Mouse (Mus musculus): ENCODE measurements around the gene Arid3c. TPM values are rescaled to one million over a fixed set of nuclear protein-coding genes. Genes with fewer than 3 reads are reported as not detected.
"Not testable (repeated sequence)": the region's sequence is repeated elsewhere in the genome, so short reads cannot be mapped to it uniquely, and the experiment has no call there.

Gene Arid3c
- not detected for total RNA-seq (2021)

DNA sequence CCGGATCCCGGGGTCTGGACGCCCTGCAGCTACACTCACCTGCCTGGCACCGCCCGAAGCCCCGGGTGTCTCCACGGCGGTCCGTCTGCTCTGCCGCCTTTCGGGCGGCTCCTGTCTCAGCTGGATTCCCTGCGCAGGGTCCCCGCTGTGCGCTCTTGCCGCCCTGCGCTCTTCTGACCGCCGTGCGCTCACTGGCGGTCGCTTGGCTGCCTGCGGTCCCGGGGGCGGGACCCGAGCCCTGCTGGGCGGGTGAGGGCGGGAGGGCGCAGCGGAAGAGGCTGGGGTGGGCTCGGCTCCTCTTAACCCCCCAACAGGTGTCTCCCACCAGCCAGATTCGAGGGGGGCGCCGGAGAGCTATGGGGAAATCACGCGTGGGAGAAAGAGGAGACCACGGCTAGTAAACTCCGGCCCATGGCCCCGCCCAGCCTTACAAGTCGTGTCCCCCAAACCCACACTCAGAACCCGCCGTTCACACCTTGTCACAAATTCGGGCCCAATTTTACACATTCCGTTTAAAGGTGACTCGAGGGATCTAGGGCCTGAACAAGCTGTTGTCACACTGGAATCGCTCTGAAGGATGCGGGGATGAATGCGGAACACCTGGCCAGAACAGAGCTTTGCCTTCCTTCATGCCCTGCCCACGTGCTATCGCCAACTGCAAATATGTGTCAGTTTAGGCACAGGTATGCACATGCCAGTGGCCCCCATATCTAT lies at the start of gene Arid3c:
Gene Arid3c (minus strand): TSS at position 91 of the 714 bp plus-strand sequence.
- DNase-seq: no peak
- intact Hi-C loops (cut with DNase I): no loop called here

DNA sequence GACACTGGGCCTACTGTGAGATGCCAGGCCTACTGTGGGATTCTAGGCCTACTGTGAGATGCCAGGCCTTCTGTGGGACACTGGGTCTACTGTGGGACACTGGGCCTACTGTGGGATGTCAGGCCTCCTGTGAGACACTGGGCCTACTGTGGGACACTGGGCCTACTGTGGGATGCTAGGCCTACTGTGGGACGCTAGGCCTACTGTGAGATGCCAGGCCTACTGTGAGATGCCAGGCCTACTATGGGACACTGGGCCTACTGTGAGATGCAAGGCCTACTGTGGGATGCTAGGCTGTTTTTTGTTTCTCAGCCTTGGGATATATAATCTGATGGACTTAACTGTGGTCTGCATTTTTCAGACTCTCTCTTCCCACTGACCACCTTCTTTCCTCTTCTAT lies 44.9 kb upstream of the Arid3c start:
- intact Hi-C loops (cut with DNase I): loop anchor here (2.0 kb wide), 1 partner anchor 21 kb away; the partner anchor contains the start of gene Galt
- not testable (repeated sequence) for DNase-seq

DNA sequence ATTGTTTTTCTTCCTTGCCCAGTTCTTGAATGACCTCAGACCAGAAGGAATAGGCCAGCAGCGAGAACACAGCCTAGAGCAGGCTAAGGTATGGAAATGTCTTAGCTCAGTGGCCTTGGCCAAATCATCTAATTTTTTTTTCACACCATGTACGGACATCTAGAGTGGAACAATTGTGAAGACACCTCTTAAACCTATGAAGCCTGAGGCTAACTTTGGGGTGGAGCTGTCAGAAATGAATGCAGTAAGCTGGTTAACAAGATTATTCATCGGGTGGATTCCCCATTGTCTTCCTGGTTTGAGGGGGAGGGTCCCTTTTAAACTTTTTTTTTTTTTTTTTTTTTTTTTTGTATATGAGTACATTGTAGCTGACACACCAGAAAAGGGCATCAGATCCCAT lies 43.6 kb upstream of the Arid3c start:
- intact Hi-C loops (cut with DNase I): loop anchor here (2.0 kb wide), 1 partner anchor 20 kb away; the partner anchor contains the start of gene Galt

DNA sequence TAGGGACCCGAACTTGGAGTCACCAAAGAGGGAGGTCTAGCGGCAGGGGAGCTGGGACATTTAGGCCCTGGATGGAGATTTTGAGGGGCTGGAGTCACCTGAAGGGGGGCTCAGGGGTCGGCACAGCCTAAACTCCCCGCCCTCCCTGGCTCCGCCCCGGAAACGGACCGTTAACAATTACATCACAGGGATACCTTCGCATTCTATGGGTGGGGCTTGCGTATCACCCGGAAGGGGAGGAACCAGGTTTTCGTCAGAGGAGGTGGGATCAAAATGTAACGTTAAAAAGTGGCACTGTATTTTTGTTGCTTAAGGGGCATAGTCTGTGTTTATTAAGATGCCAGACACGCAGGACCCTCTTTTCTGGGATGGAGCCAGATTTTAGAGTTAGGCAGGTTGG lies 43.1 kb upstream of the Arid3c start, which contains the start of gene Ccl27a:
Gene Ccl27a (minus strand): TSS at position 246 of the 400 bp plus-strand sequence.
- intact Hi-C loops (cut with DNase I): loop anchor here (2.0 kb wide), 1 partner anchor 19 kb away; the partner anchor contains the start of gene Galt

More for the DNA sequence above, 43.6 kb upstream of the Arid3c start:
- DNase-seq: not testable (repeated sequence)

DNA sequence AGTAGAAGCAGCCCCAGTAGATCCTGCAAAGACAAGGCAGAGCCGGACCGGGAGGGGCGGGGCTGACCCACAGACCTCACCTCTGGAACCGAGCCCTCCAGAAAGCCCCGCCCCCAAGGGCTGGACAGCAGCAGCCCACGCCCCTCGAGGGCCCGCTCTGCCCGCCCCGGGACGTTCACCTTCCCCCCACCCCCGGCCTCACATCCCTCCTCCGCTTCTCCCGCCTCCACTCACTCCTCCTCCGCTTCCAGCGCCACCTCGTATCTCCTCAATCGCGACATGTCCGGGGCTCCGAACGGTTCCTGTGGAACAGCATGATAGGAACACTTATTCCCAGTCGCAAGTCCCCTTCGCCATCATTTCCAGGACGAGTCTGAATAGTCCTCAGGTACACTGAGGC lies 42.6 kb upstream of the Arid3c start:
- intact Hi-C loops (cut with DNase I): not testable (repeated sequence)
- peak; percentile 69 to 70 for DNase-seq

More for the DNA sequence above, 43.1 kb upstream of the Arid3c start, which contains the start of gene Ccl27a:
- peak; percentile 70 to 74 for DNase-seq

DNA sequence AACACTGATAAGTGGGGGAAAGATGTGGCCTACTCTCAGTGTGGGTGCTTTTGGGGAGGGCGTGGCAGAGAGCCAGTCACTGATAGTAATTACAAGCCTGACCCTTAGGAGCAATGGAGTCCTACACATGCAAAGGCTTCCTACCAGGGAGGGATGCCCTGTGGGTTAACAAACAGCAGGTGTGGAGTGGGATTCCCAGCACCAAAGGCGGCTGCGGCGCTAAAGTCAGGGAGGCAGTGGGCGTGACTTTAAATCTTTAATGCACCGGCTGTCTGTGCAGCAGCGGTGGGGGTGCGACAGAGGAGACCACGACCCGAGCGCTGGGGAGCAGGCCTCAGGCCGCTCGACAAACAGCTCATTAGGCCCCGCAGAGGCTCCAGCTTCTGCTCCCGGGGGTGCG lies 42.0 kb upstream of the Arid3c start:
- DNase-seq; intact Hi-C loops (cut with DNase I): not testable (repeated sequence)

DNA sequence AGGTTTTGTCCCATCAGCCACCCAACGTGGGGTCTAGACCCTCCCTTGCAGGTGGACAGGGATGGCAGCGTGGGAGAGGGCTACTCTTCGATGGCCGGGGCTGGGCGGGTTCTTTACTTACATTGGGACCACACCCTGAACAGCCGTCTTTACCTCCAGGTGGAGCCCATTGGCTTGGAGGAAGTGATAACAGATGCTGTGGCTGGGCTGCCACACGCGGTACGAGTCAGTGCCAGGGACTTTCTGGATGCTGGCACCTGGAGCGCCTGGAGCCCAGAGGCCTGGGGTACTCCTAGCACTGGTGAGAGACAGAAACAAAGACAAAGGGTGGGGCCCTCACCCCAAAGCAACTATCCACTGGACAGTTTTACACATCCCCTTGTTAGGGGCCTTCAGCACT lies 36.4 kb upstream of the Arid3c start:
- intact Hi-C loops (cut with DNase I); DNase-seq: not testable (repeated sequence)

DNA sequence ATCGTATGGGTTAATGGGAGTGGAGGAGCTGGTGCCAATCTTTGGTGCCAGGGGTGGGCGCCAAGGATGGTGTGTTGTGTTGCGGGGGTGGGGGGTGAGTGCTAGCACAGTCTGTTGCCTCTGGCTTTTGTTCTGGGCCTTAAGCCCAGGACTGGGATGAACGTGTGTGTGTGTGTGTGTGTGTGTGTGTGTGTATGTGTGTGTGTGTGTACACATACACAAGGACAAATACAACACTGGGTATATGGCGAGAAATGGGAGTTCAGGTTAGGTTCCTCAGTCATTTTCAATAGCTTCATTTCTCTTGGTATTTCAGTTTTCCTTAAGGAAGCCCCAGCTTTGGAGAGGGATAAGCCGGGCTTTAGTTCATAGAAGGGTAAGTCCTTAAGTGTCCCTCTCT lies 32.2 kb upstream of the Arid3c start:
- intact Hi-C loops (cut with DNase I); DNase-seq: not testable (repeated sequence)

DNA sequence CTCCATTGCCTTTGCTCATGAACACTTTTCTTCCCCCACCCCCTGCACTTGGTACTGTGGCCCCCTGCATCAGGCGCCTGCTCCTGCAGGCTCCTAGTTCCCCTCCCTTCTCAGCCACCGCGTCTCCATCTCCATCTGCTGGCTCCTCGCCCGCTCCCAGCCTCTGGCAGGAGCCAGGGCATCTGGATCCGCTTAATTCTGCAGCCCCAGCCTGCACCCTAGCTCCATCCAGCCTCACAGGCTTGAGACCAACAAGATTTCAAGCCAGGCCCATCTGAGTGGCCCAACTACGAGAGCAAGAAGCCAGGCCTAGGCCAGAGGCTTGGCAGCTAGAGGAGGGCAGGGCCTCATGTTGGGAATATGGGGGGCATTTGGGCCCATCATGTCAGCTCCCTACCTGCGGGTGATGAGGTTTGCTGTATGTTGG lies 31.8 kb upstream of the Arid3c start:
- DNase-seq: peak; percentile 69 to 70
- intact Hi-C loops (cut with DNase I): not testable (repeated sequence)

DNA sequence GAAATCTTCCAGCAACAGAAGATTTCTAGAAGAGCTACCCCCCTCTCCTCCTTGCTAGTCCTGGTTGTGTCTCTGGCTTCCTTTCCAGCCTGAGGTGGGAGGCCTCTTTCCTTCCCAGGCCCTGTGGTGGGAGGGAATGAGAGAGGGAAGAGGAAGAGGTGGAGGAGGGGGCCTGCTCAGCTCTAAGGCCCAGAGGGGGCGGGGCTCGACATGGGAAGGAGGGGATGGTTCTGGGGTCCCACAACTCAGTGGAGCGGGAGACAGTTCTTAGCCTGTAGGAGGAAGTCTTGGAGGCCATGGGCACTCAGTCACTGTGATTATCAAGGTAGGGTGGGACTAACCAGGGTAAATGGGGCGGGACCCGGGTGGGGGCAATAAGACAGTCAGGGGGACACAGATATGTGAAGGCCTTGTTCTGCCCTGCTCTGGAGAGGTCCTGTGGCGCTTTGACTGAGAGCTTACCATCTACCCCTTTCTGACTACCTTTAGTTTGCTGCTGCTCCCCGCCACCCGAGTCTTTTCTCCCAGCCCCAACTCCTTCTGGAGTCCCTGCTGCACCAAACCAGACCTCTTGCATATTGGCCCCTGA lies 31.3 kb upstream of the Arid3c start:
- intact Hi-C loops (cut with DNase I): no loop called here
- DNase-seq: no peak

DNA sequence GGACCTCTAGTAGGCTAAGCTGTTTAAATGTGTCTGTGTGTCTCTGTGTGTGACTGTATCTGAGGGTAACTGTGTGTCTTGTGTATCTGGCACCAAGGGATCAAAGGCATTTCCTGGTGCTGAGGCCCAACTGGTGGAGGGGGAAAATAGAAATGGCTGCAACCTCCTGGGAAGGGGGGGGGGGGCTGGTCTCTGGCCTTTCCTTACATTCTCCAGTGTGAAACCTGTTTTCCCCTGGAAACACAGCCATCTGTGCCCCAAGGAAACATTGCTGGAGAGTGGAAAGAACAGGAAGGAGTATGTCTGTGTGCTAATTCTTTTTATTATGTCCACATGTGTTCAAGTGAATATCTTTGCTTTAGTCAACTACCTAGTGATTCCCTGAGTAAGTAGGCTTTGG lies 30.7 kb upstream of the Arid3c start:
- DNase-seq: no peak
- intact Hi-C loops (cut with DNase I): no loop called here

DNA sequence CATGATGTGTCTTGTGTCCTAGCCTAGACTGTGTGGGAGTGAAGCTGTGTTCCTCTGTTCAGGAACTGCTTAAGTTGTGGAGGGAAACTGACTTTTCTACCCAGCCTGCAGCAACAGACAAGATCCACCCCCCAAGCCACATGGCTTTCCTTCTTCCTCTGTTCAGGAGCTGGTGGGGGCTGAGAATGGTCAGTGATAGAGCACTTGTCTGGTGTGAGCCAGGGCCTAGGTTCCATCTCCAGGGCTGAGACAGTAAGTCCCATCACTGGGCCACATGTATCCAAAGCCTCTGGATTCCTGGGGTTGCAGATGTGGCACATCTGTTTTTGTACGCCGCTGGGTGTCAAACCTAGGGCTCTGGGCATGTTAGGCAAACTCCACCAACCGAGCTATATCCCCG lies 30.0 kb upstream of the Arid3c start:
- no peak for DNase-seq
- intact Hi-C loops (cut with DNase I): no loop called here

DNA sequence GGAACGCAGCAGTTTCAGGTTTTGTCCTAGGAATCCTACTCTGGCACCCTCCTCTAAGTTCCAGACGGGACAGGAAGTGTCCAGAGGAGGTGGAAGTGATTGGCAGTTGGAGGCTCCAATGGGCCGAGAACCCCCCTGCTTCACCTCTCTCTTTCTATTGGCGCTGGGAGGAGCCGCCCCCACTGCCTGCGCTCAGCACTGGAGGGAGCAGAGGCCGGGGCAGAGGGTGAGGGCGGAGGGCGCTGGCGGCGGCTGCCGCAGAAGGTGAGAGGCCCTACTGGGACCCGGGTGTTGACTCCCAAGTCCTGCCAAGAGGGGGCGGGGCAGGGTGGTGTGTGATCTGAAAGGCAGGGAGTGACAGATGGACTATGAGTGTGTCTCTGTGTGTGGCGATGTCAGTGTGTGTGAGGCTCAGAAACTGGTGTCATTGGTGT lies 29.4 kb upstream of the Arid3c start:
- intact Hi-C loops (cut with DNase I): no loop called here
- DNase-seq: peak; percentile 90

DNA sequence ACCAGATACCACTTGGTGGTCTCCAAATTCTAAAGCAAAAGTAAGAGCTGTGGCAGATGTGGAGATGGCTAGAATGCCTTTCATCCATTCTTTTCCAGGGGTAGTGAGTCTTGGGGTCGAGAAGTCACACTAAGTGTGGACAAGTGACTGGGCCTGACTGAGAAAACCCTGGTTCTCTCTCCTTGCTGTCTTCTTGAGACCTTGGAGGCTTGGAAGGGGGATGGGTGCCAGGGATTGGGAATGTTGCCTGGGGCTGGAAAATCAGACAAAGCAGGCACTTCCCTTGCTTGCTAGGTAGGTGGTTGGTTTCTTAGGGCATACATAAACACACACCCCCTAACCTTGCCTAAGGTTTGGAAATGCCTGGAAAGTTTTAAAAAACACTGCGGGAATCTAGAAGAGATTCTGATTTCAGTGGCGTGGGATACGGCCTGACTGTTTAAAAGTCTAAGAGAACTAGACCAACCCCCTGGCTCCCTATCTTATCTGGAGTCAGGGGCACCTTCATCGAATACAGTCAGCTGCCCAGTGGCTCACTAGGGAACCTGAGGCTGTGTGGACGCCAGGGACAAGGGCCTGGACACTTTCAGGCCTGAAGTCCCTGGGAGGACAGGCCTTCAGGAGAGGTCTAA lies 28.8 kb upstream of the Arid3c start:
- intact Hi-C loops (cut with DNase I): no loop called here

DNA sequence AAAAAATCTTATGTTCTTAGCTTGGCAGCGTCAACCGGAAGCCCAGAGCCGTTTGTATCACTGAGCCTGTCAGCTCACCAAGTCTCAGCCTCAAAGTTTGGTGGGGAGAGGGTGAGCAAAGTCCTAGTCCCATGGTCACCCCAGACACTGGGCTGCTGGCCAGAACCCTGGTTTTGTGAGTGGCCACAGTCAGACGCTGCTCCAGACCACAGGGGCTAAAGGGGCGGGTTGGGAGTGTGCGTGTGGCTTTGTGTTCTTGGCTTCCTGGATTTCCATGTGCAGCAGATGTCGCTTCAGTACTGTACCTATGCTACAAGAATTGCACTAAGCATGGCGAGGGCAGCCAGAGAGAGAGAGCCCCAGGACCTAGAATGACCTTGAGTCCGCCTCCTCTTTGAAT lies 28.3 kb upstream of the Arid3c start:
- intact Hi-C loops (cut with DNase I): no loop called here
- peak in 1 of 2 experiments; percentile 37 for DNase-seq

More for the DNA sequence above, 28.8 kb upstream of the Arid3c start:
- no peak for DNase-seq

DNA sequence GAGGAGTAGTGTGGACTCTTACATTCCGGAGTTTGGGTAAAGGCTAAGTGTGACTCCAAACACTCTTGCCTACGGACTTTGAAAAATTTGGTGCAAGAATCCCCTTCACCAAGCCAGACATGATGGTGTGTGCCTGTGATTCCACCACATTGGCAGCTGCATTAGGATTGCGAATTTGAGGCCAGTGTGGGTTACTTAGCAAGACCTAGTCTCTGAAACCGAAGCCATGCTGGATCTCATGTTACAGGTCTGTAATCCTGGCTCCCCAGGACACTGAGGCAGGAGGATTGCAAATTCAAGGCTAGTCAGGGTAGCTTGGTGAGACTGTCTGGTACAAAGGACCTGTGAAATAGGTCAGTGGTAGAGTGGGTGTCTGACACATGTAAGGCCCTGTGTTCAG lies 27.8 kb upstream of the Arid3c start:
- intact Hi-C loops (cut with DNase I): no loop called here
- no peak for DNase-seq

DNA sequence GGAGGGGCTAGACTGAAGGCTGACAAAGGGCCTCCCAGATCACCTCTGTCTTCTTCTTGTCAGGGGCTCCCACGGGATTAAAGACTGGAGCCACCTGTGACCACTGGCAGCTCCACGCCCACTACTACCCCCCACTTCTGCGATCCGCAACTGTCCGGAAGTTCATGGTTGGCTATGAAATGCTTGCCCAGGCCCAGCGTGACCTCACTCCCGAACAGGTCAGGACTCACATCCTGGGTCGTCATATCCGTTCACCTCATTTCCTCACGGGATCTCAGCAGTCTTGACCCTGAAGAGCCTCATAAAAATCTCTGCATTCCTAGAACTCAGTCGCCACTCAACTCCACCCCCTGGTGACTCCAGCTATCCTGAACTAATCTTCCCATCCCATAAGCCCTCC lies 27.1 kb upstream of the Arid3c start:
- DNase-seq: no peak
- intact Hi-C loops (cut with DNase I): no loop called here

DNA sequence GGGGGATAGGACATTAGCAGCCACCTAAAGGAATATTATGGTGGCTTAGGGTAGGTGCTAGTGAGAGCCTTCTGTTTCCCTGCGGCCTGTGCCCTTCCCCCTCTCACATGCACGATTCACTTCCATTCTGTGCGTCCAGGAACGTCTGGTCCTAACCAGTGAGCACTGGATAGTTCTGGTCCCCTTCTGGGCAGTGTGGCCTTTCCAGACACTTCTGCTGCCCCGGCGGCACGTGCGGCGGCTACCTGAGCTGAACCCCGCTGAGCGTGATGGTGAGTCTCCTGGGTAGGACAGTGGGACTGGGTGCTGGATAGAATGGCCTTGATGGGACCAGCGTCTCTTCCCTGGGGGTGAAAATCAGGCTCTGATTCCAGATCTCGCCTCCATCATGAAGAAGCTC lies 26.4 kb upstream of the Arid3c start:
- no peak for DNase-seq
- intact Hi-C loops (cut with DNase I): no loop called here

DNA sequence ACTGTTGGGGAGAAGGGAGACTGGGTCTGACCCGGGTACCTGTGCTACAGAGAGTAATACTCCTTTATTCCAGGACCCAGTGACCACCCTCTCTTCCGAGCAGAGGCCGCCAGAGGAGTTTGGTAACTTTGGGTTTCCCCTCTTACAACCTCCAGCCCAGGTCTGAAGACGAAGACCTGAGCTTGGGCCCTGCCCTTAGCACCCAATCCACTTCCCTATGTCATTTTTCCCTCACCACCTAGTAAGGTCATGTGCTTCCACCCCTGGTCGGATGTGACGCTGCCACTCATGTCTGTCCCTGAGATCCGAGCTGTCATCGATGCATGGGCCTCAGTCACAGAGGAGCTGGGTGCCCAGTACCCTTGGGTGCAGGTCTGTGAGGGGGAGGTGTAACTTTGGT lies 25.5 kb upstream of the Arid3c start:
- intact Hi-C loops (cut with DNase I): no loop called here
- no peak for DNase-seq

DNA sequence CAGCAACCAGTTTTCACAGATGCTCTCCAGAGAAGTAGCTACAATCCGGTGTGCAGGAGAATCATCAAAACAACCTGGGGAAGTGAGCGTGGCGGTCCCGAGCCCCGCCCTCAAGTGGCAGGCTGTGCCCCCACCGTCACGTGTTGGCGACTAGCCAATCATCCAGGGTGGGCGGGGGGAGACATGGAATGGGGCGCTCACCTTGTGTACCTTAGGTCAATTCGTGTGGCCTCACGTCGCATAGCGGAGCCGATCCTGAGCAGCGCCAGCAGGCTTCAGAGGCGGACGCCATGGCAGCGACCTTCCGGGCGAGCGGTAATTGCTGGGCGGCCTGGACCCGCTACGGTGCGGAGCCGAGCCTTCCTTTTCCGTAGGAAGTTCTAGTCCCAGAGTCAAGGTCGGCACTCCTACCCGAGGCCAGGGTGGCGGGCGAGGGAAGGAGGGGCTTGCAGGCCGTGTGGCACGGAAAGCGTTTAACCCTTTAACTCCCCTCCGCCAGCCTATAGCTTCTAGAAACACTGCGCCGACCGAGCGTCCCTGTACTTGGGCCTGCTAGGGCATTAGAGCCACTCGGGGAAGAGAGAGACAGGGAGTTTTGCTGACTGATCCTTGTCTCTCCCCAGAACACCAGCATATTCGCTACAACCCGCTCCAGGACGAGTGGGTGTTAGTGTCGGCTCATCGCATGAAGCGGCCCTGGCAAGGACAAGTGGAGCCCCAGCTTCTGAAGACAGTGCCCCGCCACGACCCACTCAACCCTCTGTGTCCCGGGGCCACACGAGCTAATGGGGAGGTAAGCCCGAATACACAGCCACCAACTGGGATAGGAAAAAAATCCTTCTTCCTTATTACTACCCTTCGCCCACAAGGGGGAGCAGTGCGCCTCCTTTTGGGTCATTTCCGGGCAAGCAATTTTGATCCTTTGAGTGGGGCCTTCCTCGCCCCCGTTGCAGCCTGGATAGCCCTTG lies 24.7 kb upstream of the Arid3c start, which contains the start of gene Sigmar1:
Gene Sigmar1 (minus strand): TSS at position 820 of the 968 bp plus-strand sequence.
- intact Hi-C loops (cut with DNase I): loop anchor here (2.0 kb wide), 1 partner anchor 19 kb away; the partner anchor contains the start of gene Ccl27a
- peak; percentile 84 to 89 for DNase-seq

All from heart, postnatal 36 days (tissue).